Mouse (Mus musculus) embryo, embryonic 9.5 days (tissue): ENCODE measurements around the gene Dact1.

Experiments used
- DNase-seq: peaks from one replicate; pipeline ENCODE4 v3.0.0-alpha.2; 2017; ENCODE audit errors: extremely low spot score

The Dact1 gene

GRCm38 (mm10) chr12:71309581-71310067 is at the start of gene Dact1:
Dact1 (plus strand) TSS chr12:71309884.
- DNase-seq = peak; percentile 87

GRCm38 (mm10) chr12:71264211-71264610 is 45.5 kb upstream of the Dact1 start:
- no peak for DNase-seq

- DNase-seq = no peak
Observed at GRCm38 (mm10) chr12:71269367-71269766, 40.3 kb upstream of the Dact1 start.

- DNase-seq = no peak
Observed at GRCm38 (mm10) chr12:71271131-71271530, 38.6 kb upstream of the Dact1 start.

- DNase-seq = no peak
Observed at GRCm38 (mm10) chr12:71274519-71275237, 35.0 kb upstream of the Dact1 start.

GRCm38 (mm10) chr12:71275906-71276595 is 33.6 kb upstream of the Dact1 start:
- no peak for DNase-seq

- no peak for DNase-seq
Observed at GRCm38 (mm10) chr12:71279521-71280262, 30.0 kb upstream of the Dact1 start.

- no peak for DNase-seq
Observed at GRCm38 (mm10) chr12:71281201-71281768, 28.4 kb upstream of the Dact1 start.

GRCm38 (mm10) chr12:71285399-71285798 is 24.3 kb upstream of the Dact1 start:
- DNase-seq = no peak

GRCm38 (mm10) chr12:71290460-71290859 is 19.2 kb upstream of the Dact1 start:
- DNase-seq = no peak

- no peak for DNase-seq
Observed at GRCm38 (mm10) chr12:71293960-71294942, 15.4 kb upstream of the Dact1 start.

GRCm38 (mm10) chr12:71296849-71297535 is 12.7 kb upstream of the Dact1 start:
- DNase-seq = no peak

- peak; percentile 68 for DNase-seq
Observed at GRCm38 (mm10) chr12:71310068-71310931, 616 bp downstream of the Dact1 start.

GRCm38 (mm10) chr12:71311237-71311887 is 1.7 kb downstream of the Dact1 start:
- DNase-seq = peak; percentile 76

- no peak for DNase-seq
Observed at GRCm38 (mm10) chr12:71318239-71318638, 8.6 kb downstream of the Dact1 start.

GRCm38 (mm10) chr12:71319536-71319935 is 9.9 kb downstream of the Dact1 start:
- no peak for DNase-seq

- no peak for DNase-seq
Observed at GRCm38 (mm10) chr12:71332646-71333045, 23.0 kb downstream of the Dact1 start.

- no peak for DNase-seq
Observed at GRCm38 (mm10) chr12:71333561-71333960, 23.9 kb downstream of the Dact1 start.
